Mouse (Mus musculus) spleen, adult 2 months (tissue): ENCODE results near the gene Cdiptos. TPM values are rescaled to one million over a fixed set of nuclear protein-coding genes. Genes with fewer than 3 reads are reported as not detected.

Experiments used
- DNase-seq, 2 experiments: peaks; one replicate each; pipeline versions ENCODE4 v3.0.0 to v3.0.0-alpha.2; 2012 to 2021; ENCODE audit warnings: low spot score in 2 of 2, low read depth in 1 of 2
- H3K27ac ChIP-seq: fragments of 200-500 bp; 2 replicates; pipeline ENCODE4 v1.5.1; 2012; ENCODE audit warnings: low read length, inconsistent platforms; ENCODE audit not compliant: insufficient read depth
- H3K27me3 ChIP-seq: fragments of 200-500 bp; 2 replicates; pipeline ENCODE4 v1.6.1; 2012; ENCODE audit warnings: mild to moderate bottlenecking, moderate library complexity, low read length, inconsistent platforms; ENCODE audit not compliant: control insufficient read depth, insufficient read depth
- H3K36me3 ChIP-seq: fragments of 200-500 bp; 2 replicates; pipeline ENCODE4 v1.6.1; 2012; ENCODE audit warnings: mild to moderate bottlenecking, low read length, inconsistent platforms; ENCODE audit not compliant: control insufficient read depth, insufficient read depth
- H3K4me1 ChIP-seq: fragments of 200-500 bp; 2 replicates; pipeline ENCODE4 v1.6.1; 2011; ENCODE audit warnings: inconsistent platforms; ENCODE audit not compliant: control insufficient read depth, insufficient read depth, insufficient read length
- H3K4me3 ChIP-seq: fragments of 200-500 bp; 2 replicates; pipeline ENCODE4 v1.5.1; 2011; ENCODE audit warnings: mild to moderate bottlenecking, inconsistent platforms; ENCODE audit not compliant: insufficient read depth, insufficient read length; ENCODE audit errors: extremely low read depth
- CTCF ChIP-seq: fragments of 200-500 bp; IDR thresholded peaks from 2 replicates; pipeline ENCODE4 v1.5.1; 2011; ENCODE audit warnings: mild to moderate bottlenecking, inconsistent platforms; ENCODE audit not compliant: insufficient read depth, insufficient read length, insufficient replicate concordance; ENCODE audit errors: extremely low read depth
- POLR2A ChIP-seq: fragments of 200-500 bp; IDR thresholded peaks from 2 replicates; pipeline ENCODE4 v1.6.1; 2011; ENCODE audit warnings: low read depth, low read length, inconsistent platforms
- WGBS: fragments of 180-500 bp; shearing (Covaris S2); methylation state at CpG from one replicate; pipeline ENCODE4 v1.1.7; 2018; 5-methylcytosine and 5-hydroxymethylcytosine counted together
- polyA plus RNA-seq: library from polyadenylated mRNA; depleted of rRNA; stranded (reverse); fragments of >200 nt; gene quantifications from 2 replicates; pipeline ENCODE4 v1.2.3, GENCODE M21; 2012

Cdiptos gene
- polyA plus RNA-seq, 1 experiment = 0.71 TPM

GRCm38 (mm10) chr7:126949793-126950646 is 25.9 kb downstream of the Cdiptos start, which contains the start of gene Sez6l2:
Gene Sez6l2 (plus strand): TSS chr7:126950563.
- peak; percentile 45 to 79 for DNase-seq
- Histone ChIP-seq H3K27me3 (peaks cover 7% of the 10 kb centered on the region; the same call in 1 of the 2 replicates), H3K36me3 (peaks cover 4% of the 10 kb centered on the region), H3K4me3 (peak within 1 kb of the TSS; percentile 44; the same call in 1 of the 2 replicates), H3K4me1 (peaks cover 7% of the 10 kb centered on the region; the same call in 1 of the 2 replicates), H3K27ac (no peak within 1 kb of the TSS)
- WGBS = 3% methylated on average over 42 of the region's 42 CpGs
- TF ChIP-seq POLR2A (no peak), CTCF (no peak)

GRCm38 (mm10) chr7:126949403-126949792 is 26.5 kb downstream of the Cdiptos start, which contains the start of gene Asphd1:
Gene Asphd1 (minus strand): TSS chr7:126949582.
- Histone ChIP-seq H3K36me3 (peaks cover 8% of the 10 kb centered on the region), H3K4me1 (peaks cover 7% of the 10 kb centered on the region; the same call in 1 of the 2 replicates), H3K27ac (no peak within 1 kb of the TSS), H3K27me3 (peaks cover 7% of the 10 kb centered on the region; the same call in 1 of the 2 replicates), H3K4me3 (peak within 1 kb of the TSS; percentile 44; the same call in 1 of the 2 replicates)
- TF ChIP-seq CTCF (no peak), POLR2A (no peak)
- 5% methylated on average over 21 of the region's 21 CpGs for WGBS
- no peak for DNase-seq

- Histone ChIP-seq H3K27me3 (peaks cover 7% of the 10 kb centered on the region; the same call in 1 of the 2 replicates), H3K4me3 (no peak overlapping the region), H3K4me1 (peaks cover 7% of the 10 kb centered on the region; the same call in 1 of the 2 replicates), H3K36me3 (peaks cover 9% of the 10 kb centered on the region), H3K27ac (no peak overlapping the region)
- no peak for DNase-seq
- TF ChIP-seq CTCF = no peak
- no peak for TF ChIP-seq POLR2A
- 83% methylated on average over 10 of the region's 10 CpGs for WGBS
These were observed 27.3 kb downstream of the Cdiptos start for GRCm38 (mm10) chr7:126948626-126949025.

GRCm38 (mm10) chr7:126946530-126946929 is 29.4 kb downstream of the Cdiptos start:
- WGBS = 71% methylated on average over 3 of the region's 3 CpGs
- H3K27me3 ChIP-seq = peaks cover 5% of the 10 kb centered on the region; the same call in 1 of the 2 replicates
- peaks cover 13% of the 10 kb centered on the region for H3K36me3 ChIP-seq
- no peak overlapping the region for H3K27ac ChIP-seq
- H3K4me1 ChIP-seq = peaks cover 7% of the 10 kb centered on the region; the same call in 1 of the 2 replicates
- H3K4me3 ChIP-seq = no peak overlapping the region
- DNase-seq = peak in 1 of 2 experiments; percentile 37
- TF ChIP-seq POLR2A (no peak), CTCF (peak; percentile 68; the same call in 1 of the 2 replicates)

GRCm38 (mm10) chr7:126941801-126942200 is 34.1 kb downstream of the Cdiptos start:
- Histone ChIP-seq H3K36me3 (peaks cover 19% of the 10 kb centered on the region), H3K27ac (no peak overlapping the region), H3K4me3 (no peak overlapping the region), H3K4me1 (no peaks in the 10 kb centered on the region), H3K27me3 (no peaks in the 10 kb centered on the region)
- DNase-seq = no peak
- WGBS = 83% methylated on average over 5 of the region's 5 CpGs
- TF ChIP-seq POLR2A = no peak
- no peak for TF ChIP-seq CTCF

GRCm38 (mm10) chr7:126941171-126941570 is 34.7 kb downstream of the Cdiptos start:
- Histone ChIP-seq H3K27me3 (no peaks in the 10 kb centered on the region), H3K36me3 (peaks cover 21% of the 10 kb centered on the region), H3K4me1 (no peaks in the 10 kb centered on the region), H3K27ac (no peak overlapping the region), H3K4me3 (no peak overlapping the region)
- no peak for DNase-seq
- WGBS = 79% methylated on average over 6 of the region's 6 CpGs
- TF ChIP-seq POLR2A = no peak
- no peak for TF ChIP-seq CTCF
